Mouse (Mus musculus) fat pad, adult 2 months (tissue): ENCODE results near the gene Fam117b.
A peak's percentile ranks its signal among the peaks of the same experiment; 100 is the strongest.

ENCODE experiments used
- DNase-seq: peaks from one replicate; pipeline ENCODE4 v3.0.0-alpha.2; 2011; ENCODE audit warnings: low read depth, low spot score; ENCODE audit errors: extremely low read depth

The Fam117b gene

GRCm38 (mm10) chr1:59912413-59913157, at the start of gene Fam117b:
Gene Fam117b, plus strand, starts transcription at chr1:59913006.
- peak; percentile 23 for DNase-seq

- no peak for DNase-seq
Observed at GRCm38 (mm10) chr1:59868041-59868440, 44.8 kb upstream of the Fam117b start.

GRCm38 (mm10) chr1:59874023-59874422, 38.8 kb upstream of the Fam117b start:
- DNase-seq = no peak

DNA sequence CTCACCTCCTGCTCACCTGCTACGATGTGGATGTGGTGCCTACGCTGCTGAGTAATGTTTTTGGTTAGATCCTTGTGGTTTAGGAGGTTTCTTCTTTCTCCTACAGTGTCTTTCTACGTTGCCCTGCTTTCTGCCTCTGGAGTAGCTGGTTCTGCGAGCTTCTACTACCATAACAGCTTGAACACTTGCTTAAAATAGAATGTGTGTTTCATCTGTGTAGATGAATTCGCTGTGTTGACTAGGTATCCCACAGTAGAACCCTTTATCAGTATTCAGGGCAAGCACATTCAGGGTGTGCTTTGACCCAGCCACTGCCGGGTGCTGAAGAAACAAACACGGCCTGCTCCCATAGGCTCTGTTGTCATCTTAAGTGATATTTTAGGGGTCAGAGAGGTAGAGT, 34.7 kb upstream of the Fam117b start:
- no peak for DNase-seq

GRCm38 (mm10) chr1:59883349-59884134, 29.3 kb upstream of the Fam117b start:
- DNase-seq = no peak

- DNase-seq = no peak
Observed at GRCm38 (mm10) chr1:59886899-59887298, 25.9 kb upstream of the Fam117b start.

DNA sequence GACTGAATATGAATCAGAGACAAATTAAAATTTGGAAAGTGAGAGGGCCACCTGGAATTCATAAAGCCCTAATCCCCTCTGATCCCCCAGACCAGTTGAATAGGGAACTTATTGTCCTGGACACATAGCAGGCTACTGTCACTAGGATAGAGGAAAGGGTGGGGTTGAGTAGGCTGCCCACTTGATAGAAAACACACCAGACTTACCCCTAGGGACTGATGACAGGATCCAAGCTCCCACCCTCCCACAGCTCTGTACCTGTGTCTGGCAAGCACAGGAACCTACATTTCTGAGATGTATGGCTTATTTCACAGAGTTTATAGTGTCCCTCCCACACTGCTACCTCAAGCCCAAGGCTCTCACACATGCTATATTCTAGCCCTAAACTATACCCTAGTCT, 24.8 kb upstream of the Fam117b start:
- no peak for DNase-seq

GRCm38 (mm10) chr1:59891185-59891584, 21.6 kb upstream of the Fam117b start:
- DNase-seq = no peak

DNA sequence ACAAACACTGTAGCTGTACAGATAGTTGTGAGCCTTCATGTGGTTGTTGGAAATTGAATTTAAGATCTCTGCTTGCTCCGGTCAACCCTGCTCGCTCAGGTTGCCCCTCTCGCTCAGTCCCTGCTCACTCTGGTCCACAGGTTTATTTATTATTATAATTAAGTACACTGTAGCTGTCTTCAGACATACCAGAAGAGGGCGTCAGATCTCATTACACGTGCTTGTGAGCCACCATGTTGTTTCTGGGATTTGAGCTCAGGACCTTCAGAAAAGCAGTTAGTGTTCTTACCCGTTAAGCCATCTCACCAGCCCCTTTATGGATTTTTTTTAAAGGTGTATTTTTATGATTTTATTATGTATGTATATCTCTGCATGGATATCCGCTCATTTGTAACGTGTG, 20.0 kb upstream of the Fam117b start:
- no peak for DNase-seq

DNA sequence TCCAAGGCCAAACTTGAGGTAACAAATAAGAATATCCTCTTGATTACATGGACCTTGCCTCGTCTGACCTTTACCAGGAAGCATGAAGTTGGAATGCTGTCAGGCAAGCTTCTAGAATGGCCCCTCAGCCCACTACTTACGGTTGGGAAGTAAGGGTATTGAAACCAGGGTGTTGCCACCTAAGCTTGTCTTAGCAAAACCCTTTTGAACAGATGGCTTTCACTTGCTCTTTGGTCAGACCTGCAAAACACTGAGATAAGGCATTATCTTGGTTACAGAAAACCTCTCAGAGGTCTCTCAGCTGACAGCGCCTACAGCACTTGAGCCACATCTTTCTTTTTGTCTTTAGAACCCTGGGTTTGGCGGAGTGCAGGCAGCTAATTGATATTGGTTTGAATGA, 18.8 kb upstream of the Fam117b start:
- no peak for DNase-seq

DNA sequence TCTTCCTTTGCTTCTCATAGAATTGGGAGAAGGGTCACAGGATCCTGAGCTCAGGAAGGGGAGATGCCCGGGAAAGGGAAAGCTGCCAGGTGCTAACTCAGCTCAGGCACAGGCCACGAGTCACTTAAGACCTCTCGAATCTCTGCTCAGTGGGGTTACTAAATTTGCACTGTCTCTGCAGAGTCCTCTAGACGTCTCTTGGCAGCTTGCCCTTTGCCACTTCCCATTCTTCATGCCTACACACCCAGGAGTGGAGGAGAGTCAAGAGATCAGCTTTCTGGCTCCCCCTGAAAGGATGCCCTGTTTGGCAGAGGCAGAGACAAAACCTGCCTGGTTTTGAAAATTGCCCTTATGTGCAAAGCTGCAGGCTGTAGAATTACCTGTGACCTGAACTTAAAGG, 17.4 kb upstream of the Fam117b start:
- DNase-seq = no peak

DNA sequence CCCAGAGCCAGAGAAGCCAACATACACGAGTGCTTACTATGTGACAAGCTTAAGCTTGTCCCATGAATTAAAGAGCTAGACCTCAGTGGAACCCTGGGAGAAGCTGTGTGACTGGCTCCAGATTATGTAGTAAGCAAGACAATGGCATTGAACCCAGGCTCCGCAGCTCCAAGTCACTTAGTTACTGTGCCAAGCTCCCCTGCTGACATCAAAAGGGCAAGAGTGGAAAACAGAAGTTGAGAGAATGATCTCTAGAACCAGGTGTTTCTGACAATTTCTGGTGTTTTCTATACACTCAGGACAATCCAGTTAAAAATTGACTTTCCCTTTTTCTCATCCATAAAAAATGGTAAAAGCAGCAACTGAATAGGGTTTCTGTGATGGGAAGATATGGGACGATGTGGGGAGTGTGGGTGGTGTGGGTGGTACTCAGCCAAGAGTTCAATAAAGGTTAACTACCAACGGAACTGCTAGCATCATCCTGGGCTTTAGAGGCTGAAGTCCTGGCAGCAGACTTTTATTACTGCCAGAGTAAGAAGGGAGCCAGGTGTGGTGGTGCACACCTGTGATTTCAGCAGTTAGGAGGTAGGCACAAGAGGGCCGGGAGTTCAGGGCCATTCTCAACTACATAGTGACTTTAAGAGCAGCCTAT, 15.5 kb upstream of the Fam117b start:
- no peak for DNase-seq

DNA sequence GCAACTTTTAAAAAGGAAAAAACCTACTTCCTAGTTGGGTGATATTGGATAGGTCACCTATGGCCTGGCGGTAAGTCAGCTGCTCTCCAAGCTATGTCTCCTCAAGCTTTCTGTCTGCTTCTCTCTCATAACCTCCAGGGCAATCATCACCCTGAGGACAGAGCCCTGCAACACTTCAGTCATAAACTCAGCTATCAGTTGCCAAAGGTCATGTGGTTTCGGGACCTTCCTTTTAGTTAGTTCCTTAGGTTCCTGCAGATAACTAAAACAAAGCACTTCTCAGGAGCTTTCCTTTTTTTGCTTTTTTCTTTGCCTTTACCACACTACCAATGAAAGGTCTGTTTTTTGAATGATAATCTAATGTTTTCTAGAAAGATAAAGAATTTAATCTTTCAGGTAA, 13.1 kb upstream of the Fam117b start:
- no peak for DNase-seq

DNA sequence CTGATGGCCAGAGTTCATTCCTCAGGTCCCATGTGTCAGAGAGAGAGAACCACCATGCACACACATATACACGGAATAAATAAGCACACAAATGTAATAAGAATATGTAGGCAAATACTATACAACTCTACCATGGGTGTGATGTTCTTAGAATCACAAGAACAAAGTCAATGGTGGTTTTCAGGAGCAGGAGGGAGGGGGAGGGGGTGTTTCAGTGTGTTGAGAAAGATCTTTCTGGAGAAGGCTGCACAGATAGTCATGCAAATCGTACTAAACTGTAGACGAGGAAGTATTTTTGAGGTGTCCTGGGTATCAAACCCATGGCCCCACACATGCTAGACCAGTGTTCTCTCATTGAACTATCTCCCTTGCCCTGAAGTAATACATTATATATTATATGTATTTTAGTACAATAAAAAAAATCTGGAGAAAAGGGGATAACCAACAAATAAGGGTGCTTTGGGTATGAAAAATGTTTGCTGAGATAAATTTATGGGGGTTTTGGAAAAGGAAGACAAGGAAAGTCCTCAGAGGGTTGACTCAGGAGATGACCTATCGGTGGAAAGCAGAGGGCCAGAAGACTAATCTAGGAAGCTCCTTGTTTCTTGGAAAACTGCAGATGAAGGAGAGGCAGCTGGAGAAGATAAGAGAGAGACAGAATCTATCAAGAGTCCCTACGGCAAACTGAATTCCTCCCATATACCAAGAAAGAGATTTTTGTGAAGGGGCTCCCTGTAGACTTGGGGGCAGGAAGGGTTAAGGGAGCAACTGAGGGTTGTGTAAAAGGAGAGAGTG, 11.5 kb upstream of the Fam117b start:
- no peak for DNase-seq

DNA sequence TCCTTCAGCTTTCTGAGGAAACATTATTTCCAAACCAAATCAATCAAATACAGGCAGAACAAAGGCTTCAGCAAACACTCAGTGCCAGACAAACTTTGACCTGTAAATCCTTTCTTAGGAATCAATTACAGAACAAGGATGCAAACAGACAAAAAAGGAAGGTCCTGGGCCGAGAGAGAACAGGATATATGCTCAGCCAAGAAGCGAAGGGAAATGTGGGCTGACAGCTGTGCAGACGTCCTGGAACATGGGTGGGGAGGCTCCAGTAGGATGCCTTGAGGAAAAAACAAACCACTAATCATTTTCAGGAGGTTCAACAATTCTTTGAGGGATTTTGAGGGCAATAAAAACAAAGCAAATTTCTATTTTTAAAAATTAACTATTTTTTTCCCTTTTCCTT, 10.2 kb upstream of the Fam117b start:
- DNase-seq = no peak

- no peak for DNase-seq
Observed at GRCm38 (mm10) chr1:59904630-59905295, 8.0 kb upstream of the Fam117b start.

DNA sequence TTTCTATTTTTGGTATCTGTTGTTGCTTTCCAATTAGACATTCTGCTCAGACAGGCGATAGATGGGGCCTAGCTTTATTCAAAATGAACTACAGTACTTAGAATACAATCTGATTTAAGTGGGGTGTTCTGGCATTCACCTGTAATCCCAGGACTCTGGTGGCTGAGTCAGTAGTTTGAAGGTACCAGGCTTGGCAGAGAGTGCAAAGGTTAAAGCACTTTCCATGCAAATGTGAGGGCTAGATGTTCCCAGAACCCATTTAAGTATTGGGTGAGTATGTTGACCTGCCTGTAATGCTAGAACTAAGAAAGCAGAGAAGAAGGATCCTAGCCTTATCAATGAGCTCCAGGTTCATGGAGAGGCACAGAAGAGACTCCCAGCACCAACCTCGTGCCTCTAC, 6.9 kb upstream of the Fam117b start:
- DNase-seq = no peak

GRCm38 (mm10) chr1:59906819-59907521, 5.8 kb upstream of the Fam117b start:
- DNase-seq = no peak

DNA sequence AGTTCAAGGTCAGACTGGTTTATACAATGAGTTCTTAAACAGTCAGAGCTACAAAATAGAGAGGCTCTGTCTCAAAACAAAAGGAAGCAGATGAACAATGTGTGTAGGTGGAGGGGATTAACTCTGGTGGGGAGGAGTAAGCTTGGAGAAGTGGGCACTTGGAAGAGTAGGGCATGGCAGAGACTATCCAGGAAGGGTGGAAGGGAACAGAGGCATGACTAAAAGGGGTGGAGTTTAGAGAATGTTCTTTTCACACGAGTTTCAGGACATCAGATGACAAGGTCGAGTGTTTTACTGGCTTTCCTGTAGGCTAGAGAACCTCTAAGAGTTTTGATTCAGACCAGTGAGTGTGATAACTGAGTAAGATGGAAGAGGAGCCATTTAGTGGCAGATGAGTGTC, 5.1 kb upstream of the Fam117b start:
- DNase-seq = no peak

DNA sequence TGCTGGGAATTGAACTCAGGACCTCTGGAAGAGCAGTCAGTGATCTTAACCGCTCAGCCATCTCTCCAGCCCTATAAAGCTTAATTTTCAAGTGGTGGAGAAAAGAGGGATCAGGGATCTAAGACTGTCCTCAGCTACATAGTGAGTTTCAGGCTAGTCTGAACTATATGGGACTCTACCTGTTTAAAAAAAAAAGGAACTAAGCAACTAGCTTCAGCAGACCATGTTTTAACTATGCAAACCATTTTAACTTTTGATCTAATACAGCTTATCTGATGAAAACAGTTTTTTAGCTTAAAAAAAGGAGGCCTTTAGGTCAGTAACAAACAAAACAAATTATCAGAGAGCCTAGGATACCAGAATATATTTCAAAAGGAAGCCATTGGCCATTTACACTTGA, 1.9 kb upstream of the Fam117b start:
- DNase-seq = no peak
